Mouse (Mus musculus) retina, postnatal 7 days (tissue): Measurements from ENCODE around the gene Sash1.

Source experiments
- DNase-seq: peaks from one replicate; pipeline ENCODE4 v3.0.0-alpha.2; 2012; ENCODE audit warnings: low read depth, low spot score

Gene Sash1

DNA sequence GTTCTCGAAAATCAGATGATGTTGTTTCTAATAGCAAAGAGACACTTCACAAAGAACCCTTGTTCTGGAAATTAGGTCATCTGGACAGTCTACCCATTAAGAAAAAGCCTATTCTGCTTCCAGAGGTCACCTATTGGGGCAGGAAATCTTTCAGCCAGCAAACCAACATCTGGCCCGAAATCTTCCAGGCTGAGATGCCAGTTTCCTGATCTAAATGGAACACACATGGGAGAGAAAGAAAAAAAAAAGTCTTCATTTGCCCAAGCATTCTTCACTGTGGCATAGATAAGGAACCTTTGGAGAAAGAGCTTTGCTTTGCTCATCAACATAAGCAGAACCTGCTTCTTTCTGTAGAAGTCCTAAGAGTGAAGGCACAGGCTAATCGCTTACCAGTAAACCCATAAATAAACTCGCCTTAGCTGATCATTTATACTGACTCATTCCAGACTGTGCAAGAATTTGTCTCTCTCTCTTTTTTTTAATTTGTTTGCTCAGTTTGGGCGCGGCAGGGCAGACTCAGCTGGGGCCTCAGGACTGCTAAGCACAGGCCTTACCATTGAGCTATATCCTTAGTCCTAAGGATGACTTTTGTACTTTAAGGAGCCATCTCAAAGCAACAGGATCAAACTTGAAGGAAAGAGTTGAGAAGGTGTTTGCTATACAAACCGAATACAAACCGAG lies 13.1 kb upstream of the Sash1 start:
- DNase-seq = no peak

DNA sequence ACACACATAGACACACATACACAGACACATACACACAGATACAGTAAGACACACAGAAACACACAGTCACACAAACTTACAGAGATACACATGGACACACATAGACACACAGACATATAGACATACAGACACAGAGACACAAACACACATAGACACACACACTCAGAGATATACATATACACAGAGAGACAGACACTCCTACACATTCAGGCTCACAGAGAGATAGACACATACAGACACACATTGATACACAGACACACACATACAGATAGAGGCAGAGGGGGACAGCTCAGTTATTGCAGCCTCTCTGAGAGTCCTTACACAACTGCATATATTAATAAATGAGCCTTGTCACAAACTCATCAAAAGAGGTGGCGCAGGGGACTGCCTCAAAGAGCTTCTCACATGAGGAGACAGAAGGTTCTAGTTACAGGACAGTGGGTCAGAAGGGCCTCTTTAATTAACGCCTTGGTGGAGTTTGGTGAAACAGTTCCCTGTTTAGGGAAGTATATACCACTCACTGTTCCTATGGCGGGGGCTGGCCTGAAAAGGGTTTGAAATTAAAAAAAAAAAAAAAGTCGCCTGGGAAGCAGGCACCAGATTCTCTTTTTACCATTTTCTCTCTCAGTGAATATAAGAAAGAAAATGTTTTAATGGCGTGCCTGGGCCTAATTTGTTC lies 12.4 kb upstream of the Sash1 start:
- no peak for DNase-seq

DNA sequence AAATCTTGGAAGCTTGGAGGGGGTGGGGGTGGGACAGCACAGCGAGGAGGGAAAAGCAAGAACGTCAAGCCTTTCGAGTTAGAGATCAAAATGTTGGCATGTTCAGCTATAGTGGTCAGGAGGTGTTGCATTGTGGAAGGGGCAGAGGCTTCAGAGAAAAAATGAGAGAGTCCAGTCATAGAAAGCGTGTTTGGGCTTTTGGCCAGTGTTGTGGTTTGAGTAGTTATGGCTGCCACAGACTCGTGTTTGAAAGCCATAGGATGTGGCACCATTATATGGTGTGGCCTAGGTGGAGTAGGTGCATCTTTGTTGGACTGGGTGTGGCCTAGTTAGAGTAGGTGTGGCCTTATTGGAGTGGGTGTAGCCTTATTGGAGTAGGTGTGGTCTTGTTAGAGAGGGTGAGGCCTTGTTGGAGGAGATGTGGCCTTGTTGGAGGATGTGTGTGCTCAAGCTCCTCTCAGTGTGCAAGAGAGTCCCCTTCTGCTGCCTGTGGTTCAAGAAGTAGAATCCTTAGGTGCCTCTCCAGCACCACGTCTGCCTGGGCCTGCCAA lies 9.2 kb upstream of the Sash1 start:
- DNase-seq = no peak

DNA sequence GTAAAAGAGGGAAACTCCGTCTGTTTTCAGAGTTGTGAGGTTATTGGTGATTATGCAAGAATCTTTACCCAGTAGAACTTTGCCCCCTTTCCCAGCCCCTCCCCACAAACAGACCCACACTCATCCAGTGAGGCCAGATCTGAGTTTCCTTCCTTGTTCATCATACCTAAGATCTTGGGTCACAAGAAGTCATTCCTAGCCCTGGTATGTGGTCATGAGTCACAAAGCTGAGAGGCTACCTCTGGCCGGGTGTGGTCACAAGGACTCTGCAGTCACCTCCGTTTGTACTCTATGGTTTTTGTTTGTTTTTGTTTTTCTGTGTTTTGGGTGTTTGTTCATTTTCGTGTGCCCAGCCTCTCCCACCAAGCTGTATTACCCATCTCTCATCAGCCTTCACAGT lies 4.6 kb upstream of the Sash1 start:
- DNase-seq = no peak

DNA sequence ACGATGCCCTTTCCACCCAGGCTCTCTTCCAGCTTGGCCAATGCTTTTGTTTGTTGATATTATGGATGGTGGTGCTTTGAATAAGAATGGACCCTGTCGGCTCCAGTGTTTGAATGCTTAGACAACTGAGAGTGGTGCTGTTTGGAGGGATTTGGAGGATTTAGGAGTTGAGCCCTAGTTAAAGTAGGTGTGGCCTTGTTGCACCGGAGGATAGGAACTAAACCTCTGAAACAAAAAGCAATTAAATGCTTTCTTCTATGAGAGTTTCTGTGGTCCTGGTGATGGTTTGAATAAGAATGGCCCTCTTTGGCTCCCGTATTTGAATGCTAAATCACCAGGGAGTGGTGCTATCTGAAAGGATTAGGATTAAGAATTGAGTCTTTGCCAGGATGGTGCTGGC lies 3.5 kb upstream of the Sash1 start:
- DNase-seq = no peak

DNA sequence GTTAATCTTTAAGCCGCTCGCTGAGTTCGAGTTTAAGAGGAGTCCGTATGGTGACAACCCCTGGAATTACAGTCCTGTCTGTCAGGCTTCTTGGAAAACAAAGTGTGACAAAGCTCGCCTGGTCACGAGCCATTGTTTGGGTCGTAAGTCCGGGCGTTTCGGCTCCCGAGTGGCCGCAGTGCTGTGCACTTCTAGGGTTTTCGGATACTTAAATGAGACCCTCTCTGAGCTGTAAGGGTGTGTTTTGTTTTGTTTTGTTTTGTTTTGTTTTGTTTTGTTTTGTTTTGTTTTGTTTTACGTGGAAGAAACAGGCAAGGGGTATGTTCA lies 621 bp upstream of the Sash1 start:
- no peak for DNase-seq

DNA sequence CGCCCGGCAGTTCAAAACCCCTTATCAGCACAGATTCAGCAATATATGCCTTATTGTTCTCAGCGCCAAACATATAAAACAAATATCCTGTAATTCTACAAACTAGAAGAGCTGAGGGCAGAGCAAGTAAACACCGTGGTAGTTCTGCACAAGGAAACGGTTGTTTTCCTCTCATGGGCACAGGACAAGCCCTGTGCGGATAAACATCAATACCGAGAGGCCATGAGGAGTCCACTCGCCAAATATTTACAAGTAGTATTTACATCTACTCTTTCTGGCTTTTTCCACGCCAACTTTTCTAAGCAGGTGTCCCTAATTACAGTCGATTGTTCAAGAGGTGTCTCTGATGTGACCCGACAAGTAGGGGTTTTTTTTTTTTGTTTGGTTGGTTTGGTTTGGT lies 669 bp downstream of the Sash1 start:
- no peak for DNase-seq

DNA sequence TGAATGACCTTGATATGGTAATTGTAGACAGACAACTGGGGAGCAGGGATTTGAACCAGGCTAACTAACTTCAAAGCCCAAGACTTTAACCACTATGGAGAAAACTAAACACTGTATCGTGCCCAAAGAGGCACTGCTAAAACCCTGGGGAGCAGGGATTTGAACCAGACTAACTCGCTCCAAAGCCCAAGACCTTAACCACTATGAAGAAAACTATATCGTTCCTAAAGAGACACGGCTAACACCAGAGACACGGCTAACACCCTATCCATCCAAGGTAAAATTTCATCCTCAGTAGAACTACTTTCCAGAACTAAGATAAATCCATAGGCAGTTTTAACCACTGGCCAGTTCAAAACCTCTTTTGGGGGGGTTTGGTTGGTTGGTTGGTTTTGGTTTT lies 1.3 kb downstream of the Sash1 start:
- no peak for DNase-seq

DNA sequence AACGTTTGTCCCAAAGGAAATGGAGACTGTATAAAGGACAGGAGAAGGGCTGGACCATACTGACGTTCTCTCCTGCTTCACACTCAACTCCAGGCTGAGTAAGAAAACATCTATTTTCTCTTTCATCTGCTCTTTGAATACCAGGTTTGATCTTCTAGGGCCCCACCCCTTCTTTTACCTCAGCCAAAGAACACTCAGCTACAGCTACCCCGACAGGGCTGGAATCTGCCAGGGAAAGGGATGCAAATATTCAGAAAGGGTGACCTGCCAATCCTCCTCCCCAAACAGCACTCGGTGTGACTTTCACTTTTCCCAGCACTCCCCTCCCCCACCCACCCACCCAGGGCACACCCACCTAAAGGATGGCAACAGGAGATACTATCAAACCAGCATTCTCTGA lies 2.2 kb downstream of the Sash1 start:
- DNase-seq = no peak

DNA sequence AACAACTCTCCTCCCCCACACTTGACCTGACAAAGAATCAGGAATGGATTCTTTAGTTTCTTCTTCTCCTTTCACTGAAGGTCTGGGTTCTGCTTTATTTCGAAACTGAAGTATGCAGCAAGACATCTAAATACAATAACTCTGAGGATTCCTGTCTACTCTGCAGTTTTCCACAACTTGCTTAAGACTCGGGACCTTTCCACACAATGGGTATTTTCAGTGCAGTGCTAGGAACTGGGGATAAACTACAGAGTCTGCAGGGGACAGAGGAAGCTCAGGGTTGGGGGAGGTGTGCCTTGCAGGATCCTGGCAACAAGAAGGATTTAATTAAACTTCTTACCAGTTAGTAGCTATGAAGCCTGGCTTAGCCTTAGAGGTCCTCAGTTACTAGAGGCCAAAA lies 4.1 kb downstream of the Sash1 start:
- DNase-seq = no peak

DNA sequence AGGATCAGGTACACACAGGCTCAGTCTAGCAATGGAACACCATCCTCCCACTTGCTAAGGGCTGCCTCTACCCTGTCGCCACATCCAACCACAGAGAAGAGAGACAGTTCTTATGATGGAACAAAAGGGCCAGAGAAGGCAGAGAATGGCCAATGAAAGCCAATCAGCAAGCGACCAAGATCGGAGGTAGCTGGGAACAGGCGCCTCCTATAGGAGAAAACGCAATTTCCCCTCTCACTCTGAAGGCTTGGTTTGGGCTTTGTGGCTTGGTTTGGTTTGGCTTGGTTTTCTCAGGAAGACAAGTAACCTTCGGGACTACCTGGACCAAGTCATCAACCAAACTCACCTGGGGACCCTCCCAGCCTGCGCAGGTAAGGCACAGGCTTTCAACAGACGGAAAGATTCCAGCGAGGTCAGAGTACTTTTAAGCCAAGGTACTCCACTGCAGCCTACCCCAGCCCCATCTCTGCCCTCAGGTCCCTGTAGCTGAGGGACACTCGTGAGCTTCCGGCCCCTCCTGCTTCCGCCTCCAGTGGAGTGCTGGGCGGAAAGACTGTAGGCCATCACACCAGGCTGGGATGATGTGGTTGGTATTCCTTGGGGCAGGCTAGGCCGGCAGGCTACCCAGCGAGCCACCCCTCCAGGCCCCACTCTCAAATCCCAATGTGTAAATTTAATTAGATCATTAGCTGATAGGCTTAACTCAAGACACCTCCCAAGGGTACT lies 4.8 kb downstream of the Sash1 start:
- DNase-seq = no peak

DNA sequence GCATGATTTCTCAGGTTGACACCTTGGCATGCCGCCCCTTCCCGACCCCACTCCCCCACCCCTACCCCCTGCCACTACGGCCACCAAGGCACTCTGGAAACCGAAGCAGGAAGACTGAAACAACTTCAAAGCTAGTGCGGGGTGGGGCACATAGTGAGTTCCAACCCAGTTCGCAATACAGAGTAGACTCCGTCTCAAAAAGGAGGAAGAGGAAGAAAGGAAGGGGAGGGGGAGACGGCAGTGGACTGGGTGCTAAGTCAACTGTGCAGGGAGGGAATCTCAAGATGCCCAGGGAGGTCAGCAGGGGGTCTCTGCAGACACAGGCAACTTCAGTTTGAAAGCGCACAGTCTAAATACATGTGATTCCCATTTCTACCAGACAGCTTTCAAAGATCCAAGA lies 7.0 kb downstream of the Sash1 start:
- no peak for DNase-seq

DNA sequence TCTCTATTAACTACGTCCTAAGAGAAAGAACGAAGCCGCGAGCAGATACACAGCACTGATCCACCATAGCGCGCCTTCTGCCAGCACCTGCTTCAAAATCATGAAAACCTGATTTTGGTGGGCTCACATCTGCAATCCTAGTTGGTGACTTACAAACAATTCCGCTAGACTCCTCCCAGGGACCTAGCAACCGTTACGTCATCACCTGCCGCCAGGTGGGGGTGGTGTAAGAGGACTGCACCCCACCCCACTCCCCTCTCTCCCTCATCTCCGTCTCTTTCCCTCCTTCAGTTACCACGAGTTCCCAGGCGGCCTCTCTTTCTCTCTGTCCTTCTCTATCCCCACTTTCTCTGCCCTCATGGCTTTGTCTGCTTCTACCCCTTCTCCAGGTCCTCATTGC lies 7.5 kb downstream of the Sash1 start:
- no peak for DNase-seq

DNA sequence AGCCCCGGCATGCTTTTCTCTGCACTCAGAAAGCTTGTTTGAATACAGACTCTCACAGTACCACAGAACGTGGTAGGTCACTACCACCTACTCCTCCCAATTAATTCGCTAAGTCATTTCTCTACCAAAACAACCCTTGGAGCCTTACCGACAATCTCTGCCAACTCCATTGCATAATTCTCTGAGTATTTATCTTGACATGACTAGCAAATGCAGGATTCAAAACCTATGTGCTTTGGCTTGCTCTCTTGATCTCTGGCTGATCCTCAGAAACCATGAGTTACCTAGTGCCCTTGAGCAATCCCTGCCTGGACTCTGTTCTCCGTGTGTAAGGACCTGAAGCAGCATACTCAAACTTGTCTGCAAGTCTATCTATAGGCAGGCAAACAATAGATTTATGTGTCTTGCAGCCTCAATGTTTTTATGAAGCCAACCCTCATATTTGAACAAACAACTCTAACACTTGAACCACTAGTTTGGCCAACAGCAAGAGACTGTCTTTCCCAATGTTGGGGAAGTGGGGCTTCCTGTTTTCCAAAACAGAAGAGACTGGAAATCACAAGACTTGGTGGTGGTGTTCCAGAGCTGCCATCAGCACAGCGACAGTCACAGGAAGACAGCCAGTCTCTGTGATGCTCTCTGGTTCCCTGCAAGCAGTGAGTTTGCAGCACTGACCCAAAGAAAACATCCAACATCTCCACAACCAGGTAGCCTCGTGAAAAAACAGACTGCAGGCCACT lies 12.1 kb downstream of the Sash1 start:
- DNase-seq = no peak

DNA sequence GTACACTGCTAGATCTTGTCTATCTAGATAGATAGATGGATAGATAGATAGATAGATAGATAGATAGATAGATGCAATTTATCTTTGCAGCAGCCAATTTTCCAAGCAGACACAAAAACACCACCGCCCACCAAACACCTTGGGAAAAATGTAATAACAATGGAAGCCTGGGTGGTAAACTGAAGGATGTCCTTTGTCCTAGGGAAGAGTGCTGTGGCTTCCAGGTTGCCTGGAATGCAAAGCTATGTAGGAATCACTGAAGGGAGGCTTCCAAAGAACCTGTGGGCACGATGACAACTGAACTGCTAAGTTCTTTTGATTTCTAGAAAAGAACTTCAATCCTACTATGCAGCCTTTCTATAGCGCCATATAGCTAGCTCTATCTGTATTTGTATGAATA lies 13.1 kb downstream of the Sash1 start:
- no peak for DNase-seq

DNA sequence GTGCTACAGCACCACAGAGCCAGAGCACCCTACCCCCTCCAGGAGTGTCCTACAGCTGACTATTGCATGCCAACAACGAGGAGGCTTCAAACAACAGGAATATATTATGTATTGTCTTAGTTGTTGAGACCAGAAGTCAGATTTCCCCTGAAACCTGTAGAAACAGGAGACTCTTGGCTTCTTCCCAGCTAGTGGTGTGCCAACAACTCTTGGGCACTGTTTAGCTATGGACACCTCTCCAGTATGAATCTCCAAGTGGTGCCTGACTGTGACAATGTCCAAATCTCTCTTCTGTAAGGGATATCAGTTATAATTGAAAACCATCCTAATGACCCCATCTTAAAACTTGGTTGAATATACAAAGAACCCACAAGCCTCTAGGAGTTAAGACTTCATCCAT lies 13.9 kb downstream of the Sash1 start:
- no peak for DNase-seq

DNA sequence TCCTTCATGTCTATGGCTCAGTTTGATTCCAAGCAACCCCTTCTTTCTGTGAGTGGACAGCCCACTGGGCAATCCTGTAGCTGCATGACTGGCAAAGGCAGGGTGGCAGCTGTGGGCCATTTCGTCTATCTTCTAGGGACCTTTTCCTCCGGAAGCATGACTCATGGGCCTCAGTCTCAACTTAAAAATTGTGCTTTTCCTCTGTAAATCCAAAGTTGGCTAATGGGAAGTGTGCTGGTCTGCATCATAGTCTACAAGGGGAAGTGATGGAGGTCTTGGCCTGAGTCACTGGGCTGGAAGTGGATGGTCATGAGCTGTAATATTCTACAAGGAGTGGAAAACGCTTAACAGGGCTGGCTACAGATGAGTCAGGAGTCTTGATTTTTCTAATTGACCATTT lies 15.5 kb downstream of the Sash1 start:
- no peak for DNase-seq

DNA sequence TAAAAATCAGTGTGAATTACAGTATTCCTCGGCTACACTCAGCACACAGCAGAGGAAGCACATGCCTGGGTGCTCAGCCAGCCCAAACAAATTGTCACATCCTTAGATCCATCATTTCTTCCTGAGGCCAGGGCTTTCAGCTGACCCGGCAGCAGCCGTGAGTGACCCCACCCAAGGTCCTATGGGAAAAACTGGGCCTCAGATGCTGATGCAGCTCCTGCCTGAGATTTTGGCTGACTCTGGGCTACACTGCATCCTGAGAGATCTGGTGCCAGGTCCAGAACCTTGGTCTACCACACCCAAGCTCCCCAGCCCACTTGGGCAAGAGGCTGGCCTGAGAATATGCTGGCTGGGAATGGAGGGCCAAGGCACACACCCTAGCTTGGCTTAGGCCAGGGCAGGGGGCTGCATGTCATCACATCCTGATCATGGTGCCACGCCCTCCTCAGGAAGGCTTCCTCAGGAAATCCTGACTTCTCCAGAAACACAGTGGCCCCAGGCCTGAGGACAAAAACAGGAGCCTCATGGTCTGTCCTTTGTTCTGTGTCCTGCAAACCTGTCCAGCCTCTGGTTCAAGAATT lies 19.7 kb downstream of the Sash1 start:
- no peak for DNase-seq

DNA sequence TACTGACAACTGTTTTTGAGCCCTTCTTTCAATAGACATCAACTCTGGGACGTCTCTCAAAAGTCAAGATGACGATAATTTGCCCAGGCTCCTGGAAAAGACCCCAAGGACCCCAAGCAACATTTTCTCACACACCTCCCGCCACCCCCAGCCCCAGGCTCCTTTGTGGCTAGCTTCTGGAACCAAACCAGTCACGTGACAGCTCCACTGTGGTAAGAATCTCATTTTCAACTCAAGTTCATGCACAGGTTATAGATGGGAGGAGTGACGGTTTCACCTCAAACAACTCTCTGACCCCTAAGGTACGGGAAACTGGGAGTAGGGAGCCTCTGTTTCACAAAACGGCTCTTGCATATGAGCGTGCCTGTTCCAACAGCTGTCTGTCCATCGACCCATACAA lies 25.2 kb downstream of the Sash1 start:
- no peak for DNase-seq

DNA sequence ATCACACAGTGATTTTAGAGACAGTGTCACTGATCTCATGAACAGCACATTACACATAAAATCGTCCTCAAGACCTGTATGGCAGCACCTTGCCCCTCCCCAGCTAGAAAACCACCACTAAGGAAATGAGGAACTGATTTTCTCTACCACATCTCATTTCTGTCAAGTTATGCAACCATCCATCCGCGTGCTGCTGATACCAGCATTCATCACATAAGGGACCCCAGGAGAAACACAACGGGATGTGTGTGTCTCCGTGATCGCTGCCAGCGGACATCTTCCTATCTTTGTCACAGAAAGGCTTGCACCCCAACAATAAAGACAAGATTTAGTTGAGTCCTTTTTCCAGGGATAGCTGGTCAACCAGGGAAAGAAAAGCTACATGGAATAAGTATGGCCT lies 27.2 kb downstream of the Sash1 start:
- DNase-seq = no peak

DNA sequence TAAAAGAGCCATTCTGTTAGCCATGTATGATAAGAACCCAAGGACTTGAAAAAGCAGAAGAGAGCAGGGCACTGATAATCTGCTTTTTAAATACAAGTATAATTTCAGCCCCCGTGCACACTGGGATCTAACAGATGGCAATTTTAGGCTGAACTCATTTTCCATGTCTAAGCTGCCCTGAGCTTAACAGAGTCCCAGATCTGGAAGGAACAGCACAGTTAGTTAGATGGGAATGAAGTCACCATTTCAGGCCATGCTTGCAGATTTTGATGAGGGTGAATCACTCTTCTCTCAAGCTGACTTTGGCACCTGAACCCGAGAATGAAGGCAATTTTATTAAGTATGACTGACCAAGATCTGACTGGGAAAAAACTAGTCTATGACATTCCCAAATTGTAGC lies 28.9 kb downstream of the Sash1 start:
- DNase-seq = no peak

DNA sequence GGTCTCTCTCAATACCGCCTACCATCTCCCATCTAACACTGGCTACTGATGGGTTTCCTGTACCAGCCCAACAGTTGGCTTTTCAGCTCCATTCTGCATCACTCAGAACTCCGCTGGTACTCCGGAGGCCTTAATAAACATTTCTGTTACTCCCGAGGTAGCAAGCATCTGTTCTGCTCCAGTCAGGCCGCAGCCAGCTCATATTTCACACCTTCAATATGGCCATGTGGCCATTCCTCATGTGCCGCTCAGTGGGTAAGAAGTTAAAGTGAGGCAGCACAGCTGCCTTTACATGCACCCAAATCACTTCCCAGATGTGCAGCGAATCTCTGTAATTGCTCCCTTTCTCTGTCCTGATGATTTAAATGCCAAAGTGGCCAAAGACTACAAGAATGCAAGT lies 32.5 kb downstream of the Sash1 start:
- no peak for DNase-seq
